ENCODE assay signal across 21 mouse cellular contexts in genomic region chr16:43489984-43490383, GRCm38 (mm10).
"Had no signal": no experiment of that assay in that cellular context is flagged by ENCODE, and none has a peak within 500 bp of the region (broad histone marks: within the 10 kb centered on the region; RNA-seq: fewer than 3 reads in every experiment).

No protein-coding gene starts in this region.

- DNase-seq: kidney, adult 18-20 months; kidney, adult 9 months; kidney, postnatal 14 days; kidney, postnatal 4 days; left cerebral cortex, postnatal 4 days; liver, postnatal 0 days; lung, embryonic 14.5 days; right cerebral cortex, adult 18-20 months; right cerebral cortex, postnatal 25 days; spleen, adult 18-20 months; thymus, postnatal 25 days had no signal

- H3K27ac ChIP-seq: limb, embryonic 12.5 days; limb, embryonic 15.5 days; liver, embryonic 14.5 days; midbrain, embryonic 12.5 days; midbrain, embryonic 15.5 days; neural tube, embryonic 12.5 days; neural tube, embryonic 15.5 days; stomach, embryonic 15.5 days had no signal

- H3K4me2 ChIP-seq: limb, embryonic 12.5 days; limb, embryonic 15.5 days; liver, embryonic 11.5 days; lung, embryonic 14.5 days; midbrain, embryonic 12.5 days; midbrain, embryonic 15.5 days; neural tube, embryonic 12.5 days; neural tube, embryonic 15.5 days; stomach, embryonic 15.5 days had no signal

- H3K36me3 ChIP-seq: limb, embryonic 12.5 days; limb, embryonic 15.5 days; midbrain, embryonic 12.5 days; midbrain, embryonic 15.5 days; neural tube, embryonic 12.5 days; neural tube, embryonic 15.5 days; stomach, embryonic 15.5 days had no signal

- H3K9ac ChIP-seq: limb, embryonic 12.5 days; limb, embryonic 15.5 days; liver, embryonic 14.5 days; liver, postnatal 0 days; lung, embryonic 14.5 days; midbrain, embryonic 12.5 days; midbrain, embryonic 15.5 days; neural tube, embryonic 12.5 days; neural tube, embryonic 15.5 days; stomach, embryonic 15.5 days had no signal

- H3K9me3 ChIP-seq: limb, embryonic 12.5 days; limb, embryonic 15.5 days; midbrain, embryonic 12.5 days; midbrain, embryonic 15.5 days; neural tube, embryonic 12.5 days; neural tube, embryonic 15.5 days; stomach, embryonic 15.5 days had no signal

- ATAC-seq: liver, postnatal 0 days; lung, postnatal 0 days; midbrain, embryonic 15.5 days had no signal

- H3K4me3 ChIP-seq: limb, embryonic 12.5 days; limb, embryonic 15.5 days; midbrain, embryonic 12.5 days; midbrain, embryonic 15.5 days; neural tube, embryonic 12.5 days; neural tube, embryonic 15.5 days; stomach, embryonic 15.5 days had no signal

- H3K4me1 ChIP-seq: limb, embryonic 12.5 days; limb, embryonic 15.5 days; midbrain, embryonic 15.5 days; neural tube, embryonic 12.5 days; neural tube, embryonic 15.5 days; stomach, embryonic 15.5 days had no signal

- H3K27me3 ChIP-seq: limb, embryonic 12.5 days; limb, embryonic 15.5 days; midbrain, embryonic 12.5 days; midbrain, embryonic 15.5 days; neural tube, embryonic 12.5 days; neural tube, embryonic 15.5 days; stomach, embryonic 15.5 days had no signal
